Mouse (Mus musculus) small intestine, adult 2 months (tissue): ENCODE results near the gene Ccdc18.

Experiments
- CTCF ChIP-seq: fragments of 200-500 bp; IDR thresholded peaks from 2 replicates; pipeline ENCODE4 v1.5.1; 2012; ENCODE audit warnings: low read depth, mild to moderate bottlenecking, control low read depth, inconsistent platforms, low read length, moderate library complexity, mixed read lengths; ENCODE audit not compliant: insufficient replicate concordance, insufficient read length; ENCODE audit errors: extremely low read depth
- POLR2A ChIP-seq: fragments of 200-500 bp; IDR thresholded peaks from 2 replicates; pipeline ENCODE4 v1.6.1; 2012; ENCODE audit warnings: low read depth, mild to moderate bottlenecking, control low read depth, inconsistent platforms, low read length, moderate library complexity

GRCm38 (mm10) chr5:108097676-108098075 is 35.0 kb upstream of the Ccdc18 start:
- TF ChIP-seq POLR2A: no peak
- TF ChIP-seq CTCF: no peak
